Mouse (Mus musculus) retina, adult 2 months (tissue): ENCODE results near the gene Plk2.
"Not testable (repeated sequence)": the region's sequence is repeated elsewhere in the genome, so short reads cannot be mapped to it uniquely, and the experiment has no call there.

ENCODE experiments used
- DNase-seq: peaks from one replicate; pipeline ENCODE4 v3.0.0-alpha.2; 2012; ENCODE audit warnings: low read depth, low spot score

Plk2 gene

GRCm38 (mm10) chr13:110394291-110395178 lies at the start of gene Plk2:
Plk2 (plus strand) TSS chr13:110395046.
- DNase-seq, result peak; percentile 63

DNA sequence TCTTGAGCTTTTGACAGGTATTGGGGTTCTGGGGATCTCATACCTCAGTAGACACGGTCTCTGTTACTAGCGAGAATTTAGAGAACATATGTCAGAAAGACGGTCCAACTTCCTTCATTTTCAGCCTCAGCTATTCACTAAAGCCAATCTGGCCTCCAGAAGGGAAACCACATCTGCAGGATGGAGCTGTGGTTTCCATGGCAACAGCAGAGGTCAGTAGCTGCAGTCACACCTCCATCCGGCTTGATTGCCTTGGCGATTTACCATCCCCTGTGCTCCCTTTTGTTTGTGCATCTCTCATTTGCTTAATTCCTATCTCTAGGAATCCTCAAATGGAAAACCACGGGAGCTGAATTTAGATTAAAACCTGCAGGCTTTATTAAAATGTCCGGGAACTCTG lies 48.1 kb upstream of the Plk2 start:
- peak; percentile 15 for DNase-seq

- no peak for DNase-seq
Measured at GRCm38 (mm10) chr13:110351051-110351450, 43.8 kb upstream of the Plk2 start.

DNA sequence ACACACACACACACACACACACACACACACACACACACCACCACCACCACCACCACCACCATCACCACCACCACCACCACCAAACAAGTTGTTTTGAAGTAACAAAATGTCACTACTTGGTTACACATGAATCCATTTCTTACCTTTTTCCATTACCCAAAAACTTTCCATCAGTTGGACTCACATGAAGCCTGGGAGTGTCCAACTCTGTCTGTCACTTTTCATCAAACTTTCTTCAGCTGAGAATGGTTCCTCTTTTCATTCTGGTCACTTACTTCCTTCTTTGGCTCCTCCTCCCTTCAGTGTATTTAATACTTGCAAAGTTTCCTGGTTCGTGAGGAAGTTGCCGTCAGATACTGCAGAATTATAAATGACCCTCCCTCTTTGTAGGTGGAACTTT lies 37.9 kb upstream of the Plk2 start, which contains the start of gene Gapt:
Gene Gapt, minus strand, starts transcription at position 259 of the 400 bp plus-strand sequence.
- DNase-seq, result no peak

- DNase-seq, result no peak
Measured at GRCm38 (mm10) chr13:110363722-110364121, 31.1 kb upstream of the Plk2 start.

GRCm38 (mm10) chr13:110366477-110366876 lies 28.4 kb upstream of the Plk2 start:
- no peak for DNase-seq

DNA sequence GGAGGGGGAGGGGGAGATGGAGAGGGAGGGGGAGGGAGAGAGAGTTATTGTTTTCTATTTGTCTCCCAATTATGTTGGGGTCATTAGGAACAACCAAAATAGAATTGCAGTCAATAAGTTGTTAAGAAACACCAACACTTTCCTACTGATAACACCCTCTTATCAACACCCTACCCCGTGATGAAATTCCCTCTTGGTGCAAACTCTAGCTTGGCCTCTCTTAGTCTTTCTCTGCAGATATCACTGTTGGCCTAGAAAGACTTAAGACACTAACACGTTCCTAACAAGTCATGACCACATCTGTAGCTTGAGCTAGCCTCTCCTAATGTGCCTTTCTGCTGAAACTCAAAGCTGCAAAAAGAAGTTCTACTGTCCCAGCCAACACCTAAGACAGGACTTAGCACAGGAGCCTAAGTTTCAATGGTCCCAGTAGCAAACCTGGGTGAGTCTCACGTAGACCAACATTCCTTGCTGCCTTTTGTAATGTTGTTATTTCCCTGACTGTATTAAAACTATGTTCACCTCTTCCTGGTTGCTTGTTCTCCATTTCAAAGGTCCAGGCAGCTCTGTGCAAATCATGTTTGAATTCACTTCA lies 26.8 kb upstream of the Plk2 start:
- no peak for DNase-seq

DNA sequence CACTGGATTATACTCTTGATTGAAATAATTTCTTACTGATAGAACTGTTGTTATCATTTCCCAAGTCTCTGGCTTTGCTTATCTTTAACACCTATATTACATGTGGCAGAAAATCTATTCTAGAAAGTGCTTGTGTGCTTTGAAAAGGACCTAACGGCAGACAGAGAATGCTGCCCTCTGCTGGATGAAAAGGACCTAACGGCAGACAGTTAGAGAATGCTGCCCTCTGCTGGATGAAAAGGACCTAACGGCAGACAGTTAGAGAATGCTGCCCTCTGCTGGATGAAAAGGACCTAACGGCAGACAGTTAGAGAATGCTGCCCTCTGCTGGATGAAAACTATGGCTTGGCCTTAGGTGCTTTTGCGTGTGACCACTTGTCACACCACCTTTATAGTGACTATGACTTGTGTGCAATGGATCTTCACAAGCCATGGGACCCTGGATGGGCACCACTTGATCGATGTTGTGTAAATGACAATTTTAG lies 26.2 kb upstream of the Plk2 start:
- DNase-seq, result peak; percentile 51

GRCm38 (mm10) chr13:110369673-110370072 lies 25.2 kb upstream of the Plk2 start:
- no peak for DNase-seq

DNA sequence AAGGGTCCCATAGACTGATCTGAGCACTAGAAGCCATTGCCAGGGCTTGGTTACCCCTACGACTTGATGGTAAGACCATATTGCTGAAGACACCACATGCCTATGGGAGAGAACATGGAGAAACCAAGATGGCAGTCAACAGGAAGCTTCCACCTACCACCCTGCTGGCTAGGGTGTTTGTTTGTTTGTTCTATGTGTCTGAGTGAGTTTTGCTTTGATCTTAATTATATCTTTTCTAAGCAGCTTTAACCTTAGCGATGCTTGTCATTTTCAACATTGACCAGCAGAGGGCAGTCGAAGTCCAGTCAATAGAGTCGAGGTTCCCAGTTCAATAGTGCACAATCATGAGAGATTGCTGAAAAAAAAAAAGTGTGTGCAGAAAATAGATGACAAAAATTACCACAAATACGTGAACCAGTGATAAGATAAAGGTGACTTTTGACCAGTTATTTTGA lies 12.4 kb upstream of the Plk2 start:
- DNase-seq, result no peak

GRCm38 (mm10) chr13:110384514-110384913 lies 10.3 kb upstream of the Plk2 start:
- DNase-seq, result no peak

- no peak for DNase-seq
Measured at GRCm38 (mm10) chr13:110392210-110392609, 2.6 kb upstream of the Plk2 start.

GRCm38 (mm10) chr13:110392631-110393030 lies 2.2 kb upstream of the Plk2 start:
- DNase-seq, result no peak

- no peak for DNase-seq
Measured at GRCm38 (mm10) chr13:110395179-110395794, 441 bp downstream of the Plk2 start.

GRCm38 (mm10) chr13:110395916-110396685 lies 1.3 kb downstream of the Plk2 start:
- DNase-seq, result no peak

DNA sequence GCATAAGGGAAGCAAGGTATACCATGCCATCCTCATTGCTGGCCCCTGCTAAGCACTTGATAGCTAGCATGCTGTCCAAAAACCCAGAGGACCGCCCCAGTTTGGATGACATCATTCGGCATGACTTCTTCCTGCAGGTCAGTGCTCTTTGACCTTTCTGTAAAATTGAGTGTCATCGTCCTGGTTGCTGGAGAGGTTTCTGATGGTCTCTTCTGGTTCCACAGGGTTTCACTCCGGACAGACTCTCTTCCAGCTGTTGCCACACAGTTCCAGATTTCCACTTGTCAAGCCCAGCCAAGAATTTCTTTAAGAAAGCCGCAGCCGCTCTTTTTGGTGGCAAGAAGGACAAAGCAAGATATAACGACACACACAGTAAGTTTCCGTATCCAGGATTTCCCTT lies 2.9 kb downstream of the Plk2 start:
- no peak for DNase-seq

GRCm38 (mm10) chr13:110398513-110399270 lies 3.8 kb downstream of the Plk2 start:
- DNase-seq, result no peak

- no peak for DNase-seq
Measured at GRCm38 (mm10) chr13:110401443-110401842, 6.6 kb downstream of the Plk2 start.

DNA sequence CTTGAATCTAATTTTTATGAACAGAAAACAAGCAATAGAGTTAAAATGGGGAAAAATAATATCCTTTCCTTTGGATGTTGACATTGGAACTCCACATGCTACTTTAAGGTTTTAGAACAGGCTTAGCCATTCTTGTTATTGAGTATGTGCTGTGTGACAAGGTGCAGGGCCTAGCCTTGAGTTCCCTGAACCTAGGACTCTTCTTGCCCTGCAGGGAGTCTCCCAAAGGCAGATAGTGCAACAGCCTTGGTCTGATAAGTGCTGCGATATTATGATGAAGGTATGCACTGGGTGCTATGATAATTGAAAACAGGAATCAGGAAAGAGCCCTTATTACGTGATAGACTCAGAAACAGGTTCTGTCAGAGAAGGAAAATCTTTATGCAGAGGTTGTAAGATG lies 7.0 kb downstream of the Plk2 start:
- no peak for DNase-seq

- DNase-seq, result no peak
Measured at GRCm38 (mm10) chr13:110404059-110404458, 9.2 kb downstream of the Plk2 start.

DNA sequence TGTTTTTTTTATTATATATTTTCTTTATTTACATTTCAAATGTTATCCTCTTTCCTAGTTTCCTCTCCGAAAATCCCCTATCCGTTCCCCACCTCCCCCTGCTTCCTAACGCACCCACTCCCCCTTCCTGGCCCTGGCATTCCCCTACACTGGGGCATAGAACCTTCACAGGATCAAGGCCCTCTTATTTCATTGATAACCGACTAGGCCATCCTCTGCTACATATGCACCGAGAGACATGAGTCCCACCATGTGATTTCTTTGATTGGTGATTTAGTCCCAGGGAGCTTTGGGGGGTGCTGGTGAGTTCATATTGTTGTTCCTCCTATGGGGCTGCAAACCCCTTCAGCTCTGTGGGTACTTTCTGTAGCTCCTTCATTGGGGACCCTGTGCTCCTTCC lies 9.8 kb downstream of the Plk2 start:
- not testable (repeated sequence) for DNase-seq
